Mouse (Mus musculus): ENCODE results near the gene Eme2. TPM values are rescaled to one million over a fixed set of nuclear protein-coding genes. Genes with fewer than 3 reads are reported as not detected.

The Eme2 gene
- polyA plus RNA-seq, 1 experiment from 2014 or later, result 12.2 TPM

- Histone ChIP-seq H3K9ac (ENCODE audit: low read depth, low read length) (no peak overlapping the region), H3K36me3 (ENCODE audit: control insufficient read depth, insufficient read depth) (no peaks in the 10 kb centered on the region; the same call in 1 of the 2 replicates), H3K4me2 (ENCODE audit: low read depth, low read length) (no peak overlapping the region), H3K9me3 (replicated peaks; ENCODE audit: control insufficient read depth, low read length) (no peaks in the 10 kb centered on the region), H3K27me3 (ENCODE audit: control insufficient read depth, insufficient read depth, low read depth, low read length) (0 out of 2 replicates have a peak, but pooled peaks cover 3% of the 10 kb centered on the region), H3K4me1 (ENCODE audit: control insufficient read depth, low read depth, low read length) (peaks cover 8% of the 10 kb centered on the region), H3K27ac (ENCODE audit: low read length) (no peak overlapping the region), H3K4me3 (ENCODE audit: low read depth, low read length) (no peak overlapping the region)
- no peak for ATAC-seq (ENCODE audit: low read depth)
- 38% methylated on average over 2 of the region's 2 CpGs for WGBS (ENCODE audit: insufficient replicate concordance)
Observed at GRCm38 (mm10) chr17:24842631-24843030, 52.3 kb downstream of the Eme2 start.

- Histone ChIP-seq H3K4me1 (ENCODE audit: control insufficient read depth, low read depth, low read length) (no peaks in the 10 kb centered on the region; the same call in none of the 2 replicates), H3K27ac (ENCODE audit: low read length) (no peak overlapping the region), H3K9ac (ENCODE audit: low read depth, low read length) (no peak overlapping the region), H3K36me3 (ENCODE audit: control insufficient read depth, insufficient read depth) (no peaks in the 10 kb centered on the region), H3K9me3 (replicated peaks; ENCODE audit: control insufficient read depth, low read length) (no peaks in the 10 kb centered on the region), H3K4me2 (ENCODE audit: low read depth, low read length) (no peak overlapping the region), H3K27me3 (ENCODE audit: control insufficient read depth, insufficient read depth, low read depth, low read length) (peaks cover 3% of the 10 kb centered on the region; the same call in 1 of the 2 replicates), H3K4me3 (ENCODE audit: low read depth, low read length) (no peak overlapping the region)
- ATAC-seq (ENCODE audit: low read depth), result peak; percentile 59; the same call in 1 of the 2 replicates
- WGBS (ENCODE audit: insufficient replicate concordance), result 56% methylated on average over 4 of the region's 4 CpGs
Observed at GRCm38 (mm10) chr17:24841133-24841532, 53.8 kb downstream of the Eme2 start.

- no peak overlapping the region for H3K9ac ChIP-seq (ENCODE audit: low read depth, low read length)
- no peaks in the 10 kb centered on the region; the same call in 1 of the 2 replicates for H3K4me1 ChIP-seq (ENCODE audit: control insufficient read depth, low read depth, low read length)
- H3K4me3 ChIP-seq (ENCODE audit: low read depth, low read length), result no peak overlapping the region
- no peak overlapping the region for H3K4me2 ChIP-seq (ENCODE audit: low read depth, low read length)
- no peak overlapping the region for H3K27ac ChIP-seq (ENCODE audit: low read length)
- no peak for ATAC-seq (ENCODE audit: low read depth)
- H3K36me3 ChIP-seq (ENCODE audit: control insufficient read depth, insufficient read depth), result no peaks in the 10 kb centered on the region
- H3K27me3 ChIP-seq (ENCODE audit: control insufficient read depth, insufficient read depth, low read depth, low read length), result peaks cover 6% of the 10 kb centered on the region; the same call in 1 of the 2 replicates
- no peaks in the 10 kb centered on the region for H3K9me3 ChIP-seq (replicated peaks; ENCODE audit: control insufficient read depth, low read length)
- 39% methylated on average over 5 of the region's 5 CpGs for WGBS (ENCODE audit: insufficient replicate concordance)
Observed at GRCm38 (mm10) chr17:24840341-24840740, 54.5 kb downstream of the Eme2 start.

- Histone ChIP-seq H3K27me3 (ENCODE audit: control insufficient read depth, insufficient read depth, low read depth, low read length) (peaks cover 6% of the 10 kb centered on the region; the same call in 1 of the 2 replicates), H3K9me3 (replicated peaks; ENCODE audit: control insufficient read depth, low read length) (no peaks in the 10 kb centered on the region), H3K4me2 (ENCODE audit: low read depth, low read length) (no peak within 1 kb of the TSS), H3K4me3 (ENCODE audit: low read depth, low read length) (no peak within 1 kb of the TSS), H3K4me1 (ENCODE audit: control insufficient read depth, low read depth, low read length) (no peaks in the 10 kb centered on the region; the same call in 1 of the 2 replicates), H3K9ac (ENCODE audit: low read depth, low read length) (no peak within 1 kb of the TSS), H3K27ac (ENCODE audit: low read length) (no peak within 1 kb of the TSS), H3K36me3 (ENCODE audit: control insufficient read depth, insufficient read depth) (no peaks in the 10 kb centered on the region)
- no peak for ATAC-seq (ENCODE audit: low read depth)
- WGBS (ENCODE audit: insufficient replicate concordance), result 55% methylated on average over 8 of the region's 8 CpGs
Observed at GRCm38 (mm10) chr17:24839842-24840241, 55.0 kb downstream of the Eme2 start, which contains the start of gene Hagh. Hagh (plus strand) TSS chr17:24840143.

Other genes starting within 250 kb of the Eme2 start
- gene Slc9a3r2, start 244.8 kb downstream of the Eme2 start, polyA plus RNA-seq (2015; fragmentation: Nextera tagmentation; extraction: Ambion mirVana), result 9.8 and 11.8 TPM in 2 replicates
- 0.15 and 0.38 TPM in 2 replicates for gene Npw, start 236.6 kb downstream of the Eme2 start, polyA plus RNA-seq (2015; fragmentation: Nextera tagmentation; extraction: Ambion mirVana)
- gene Zfp598, start 225.4 kb downstream of the Eme2 start, polyA plus RNA-seq (2015; fragmentation: Nextera tagmentation; extraction: Ambion mirVana), result 6.3 and 8.7 TPM in 2 replicates
- gene Syngr3, start 205.1 kb downstream of the Eme2 start, polyA plus RNA-seq (2015; fragmentation: Nextera tagmentation; extraction: Ambion mirVana), result 0.05 and 0.21 TPM in 2 replicates
- gene Gfer, start 198.9 kb downstream of the Eme2 start, polyA plus RNA-seq (2015; fragmentation: Nextera tagmentation; extraction: Ambion mirVana), result 23.7 and 23.9 TPM in 2 replicates
- 0.37 and 0.42 TPM in 2 replicates for gene Noxo1, start 198.9 kb downstream of the Eme2 start, polyA plus RNA-seq (2015; fragmentation: Nextera tagmentation; extraction: Ambion mirVana)
- gene Tbl3, start 187.4 kb downstream of the Eme2 start, polyA plus RNA-seq (2015; fragmentation: Nextera tagmentation; extraction: Ambion mirVana), result 29.3 and 29.5 TPM in 2 replicates
- 0.07 TPM in 1 of 2 replicates, not detected in the other for gene Rnf151, start 177.0 kb downstream of the Eme2 start, polyA plus RNA-seq (2015; fragmentation: Nextera tagmentation; extraction: Ambion mirVana)
- 868 and 907 TPM in 2 replicates for gene Rps2, start 177.0 kb downstream of the Eme2 start, polyA plus RNA-seq (2015; fragmentation: Nextera tagmentation; extraction: Ambion mirVana)
- gene Ndufb10, start 170.6 kb downstream of the Eme2 start, polyA plus RNA-seq (2015; fragmentation: Nextera tagmentation; extraction: Ambion mirVana), result 168 and 174 TPM in 2 replicates
- 0.34 TPM in 1 of 2 replicates, not detected in the other for gene Rpl3l, start 167.3 kb downstream of the Eme2 start, polyA plus RNA-seq (2015; fragmentation: Nextera tagmentation; extraction: Ambion mirVana)
- gene Msrb1, start 158.4 kb downstream of the Eme2 start, polyA plus RNA-seq (2015; fragmentation: Nextera tagmentation; extraction: Ambion mirVana), result 30.0 and 33.9 TPM in 2 replicates
- gene Hs3st6, start 142.1 kb downstream of the Eme2 start, polyA plus RNA-seq (2015; fragmentation: Nextera tagmentation; extraction: Ambion mirVana), result 0.24 TPM in 1 of 2 replicates, not detected in the other
- 0.30 and 0.56 TPM in 2 replicates for gene Meiob, start 90.8 kb downstream of the Eme2 start, polyA plus RNA-seq (2015; fragmentation: Nextera tagmentation; extraction: Ambion mirVana)
- 124 and 125 TPM in 2 replicates for gene Hagh, start 54.9 kb downstream of the Eme2 start, polyA plus RNA-seq (2015; fragmentation: Nextera tagmentation; extraction: Ambion mirVana)
- 46.3 and 47.3 TPM in 2 replicates for gene Fahd1, start 44.7 kb downstream of the Eme2 start, polyA plus RNA-seq (2015; fragmentation: Nextera tagmentation; extraction: Ambion mirVana)
- gene Igfals, start 29.1 kb downstream of the Eme2 start, polyA plus RNA-seq (2015; fragmentation: Nextera tagmentation; extraction: Ambion mirVana), result 11.0 and 11.7 TPM in 2 replicates
- 53.2 and 55.5 TPM in 2 replicates for gene Nubp2, start 8.7 kb downstream of the Eme2 start, polyA plus RNA-seq (2015; fragmentation: Nextera tagmentation; extraction: Ambion mirVana)
- gene Spsb3, start 8.4 kb downstream of the Eme2 start, polyA plus RNA-seq (2015; fragmentation: Nextera tagmentation; extraction: Ambion mirVana), result 38.9 and 40.3 TPM in 2 replicates
- gene Mrps34, start within 50 bp of the Eme2 start, polyA plus RNA-seq (2015; fragmentation: Nextera tagmentation; extraction: Ambion mirVana), result 48.9 and 50.7 TPM in 2 replicates
- gene Nme3, start 1.4 kb upstream of the Eme2 start, polyA plus RNA-seq (2015; fragmentation: Nextera tagmentation; extraction: Ambion mirVana), result 46.7 and 54.0 TPM in 2 replicates
- 9.5 and 11.6 TPM in 2 replicates for gene Mapk8ip3, start 41.9 kb upstream of the Eme2 start, polyA plus RNA-seq (2015; fragmentation: Nextera tagmentation; extraction: Ambion mirVana)
- gene Jpt2, start 65.6 kb upstream of the Eme2 start, polyA plus RNA-seq (2015; fragmentation: Nextera tagmentation; extraction: Ambion mirVana), result 52.6 and 53.6 TPM in 2 replicates
- gene Cramp1l, start 120.7 kb upstream of the Eme2 start, polyA plus RNA-seq (2015; fragmentation: Nextera tagmentation; extraction: Ambion mirVana), result 2.7 and 2.9 TPM in 2 replicates
- gene Ift140, start 121.0 kb upstream of the Eme2 start, polyA plus RNA-seq (2015; fragmentation: Nextera tagmentation; extraction: Ambion mirVana), result 145 and 146 TPM in 2 replicates
- 6.2 and 7.3 TPM in 2 replicates for gene Tmem204, start 188.5 kb upstream of the Eme2 start, polyA plus RNA-seq (2015; fragmentation: Nextera tagmentation; extraction: Ambion mirVana)
- 12.2 TPM in 2 replicates for gene Telo2, start 220.9 kb upstream of the Eme2 start, polyA plus RNA-seq (2015; fragmentation: Nextera tagmentation; extraction: Ambion mirVana)
- gene Ptx4, start 225.7 kb upstream of the Eme2 start, polyA plus RNA-seq (2015; fragmentation: Nextera tagmentation; extraction: Ambion mirVana), result not detected in 2 replicates
- 9.9 and 10.3 TPM in 2 replicates for gene Clcn7, start 238.3 kb upstream of the Eme2 start, polyA plus RNA-seq (2015; fragmentation: Nextera tagmentation; extraction: Ambion mirVana)

Data from liver, embryonic 16.5 days (tissue).